Mouse (Mus musculus) heart, embryonic 14.5 days (tissue): ENCODE data around the gene 4930432K21Rik. TPM values are rescaled to one million over a fixed set of nuclear protein-coding genes. Genes with fewer than 3 reads are reported as not detected.

ENCODE experiments used
- ATAC-seq: fragments of 200-750 bp; cut with Nextera tagmentation; 2 replicates; pipeline ENCODE4 v1.8.0; 2017; ENCODE audit warnings: low read depth, moderate TSS enrichment; ENCODE audit not compliant: insufficient number of reproducible peaks, insufficient read depth, low FRiP score
- H3K27ac ChIP-seq, 2 experiments: fragments of 200-500 bp in 1 of 2; fragments of 300-500 bp in 1 of 2; sonication (generic) in 1 of 2; replicated peaks in 1 of 2; 2 replicates each; pipeline ENCODE4 v1.5.1; 2012 to 2014; ENCODE audit warnings: low read depth in 2 of 2, low read length in 2 of 2, control low read depth in 1 of 2, mild to moderate bottlenecking in 1 of 2, mixed read lengths in 1 of 2; ENCODE audit not compliant: control insufficient read depth in 1 of 2, insufficient read depth in 1 of 2
- H3K27me3 ChIP-seq: fragments of 300-500 bp; sonication (generic); 2 replicates; pipeline ENCODE4 v1.6.1; 2014; ENCODE audit warnings: mild to moderate bottlenecking, low read length, control low read depth; ENCODE audit not compliant: control insufficient read depth, insufficient read depth
- H3K36me3 ChIP-seq: fragments of 300-500 bp; sonication (generic); 2 replicates; pipeline ENCODE4 v1.6.1; 2014; ENCODE audit warnings: mild to moderate bottlenecking, control low read depth, low read length, mixed read lengths; ENCODE audit not compliant: control insufficient read depth, insufficient read depth
- H3K4me1 ChIP-seq, 2 experiments: fragments of 200-500 bp in 1 of 2; fragments of 300-500 bp in 1 of 2; sonication (generic) in 1 of 2; 2 replicates each; pipeline ENCODE4 v1.6.1; 2012 to 2014; ENCODE audit warnings: low read length in 2 of 2, control low read depth in 1 of 2, mixed read lengths in 1 of 2; ENCODE audit not compliant: control insufficient read depth in 2 of 2, insufficient read depth in 2 of 2
- H3K4me2 ChIP-seq: fragments of 300-500 bp; sonication (generic); 2 replicates; pipeline ENCODE4 v1.6.1; 2014; ENCODE audit warnings: mild to moderate bottlenecking, low read length
- H3K4me3 ChIP-seq, 2 experiments: fragments of 200-500 bp in 1 of 2; fragments of 300-500 bp in 1 of 2; sonication (generic) in 1 of 2; 2 replicates each; pipeline ENCODE4 v1.5.1; 2012 to 2014; ENCODE audit warnings: low read length in 2 of 2, mild to moderate bottlenecking in 2 of 2, control low read depth in 1 of 2, low read depth in 1 of 2, moderate library complexity in 1 of 2; ENCODE audit not compliant: control insufficient read depth in 1 of 2, insufficient read depth in 1 of 2
- H3K9ac ChIP-seq: fragments of 300-500 bp; sonication (generic); 2 replicates; pipeline ENCODE4 v1.6.1; 2014; ENCODE audit warnings: mild to moderate bottlenecking, low read length
- H3K9me3 ChIP-seq: fragments of 300-500 bp; sonication (generic); 2 replicates; pipeline ENCODE4 v1.6.1; 2016; ENCODE audit warnings: low read length, control low read depth; ENCODE audit not compliant: control insufficient read depth
- WGBS: fragments of 180-500 bp; shearing (Covaris S2); extraction: QIAGEN DNeasy Blood & Tissue Kit; methylation state at CpG from one replicate; pipeline ENCODE4 v1.1.7; 2014; 5-methylcytosine and 5-hydroxymethylcytosine counted together
- polyA plus RNA-seq: library from polyadenylated mRNA; unstranded; fragments of >200 nt; fragmentation: Nextera tagmentation; extraction: Ambion mirVana; gene quantifications from 2 replicates; pipeline ENCODE4 v1.2.1, GENCODE M21; 2014

4930432K21Rik gene
- polyA plus RNA-seq, result 0.43 and 0.63 TPM in 2 replicates

DNA sequence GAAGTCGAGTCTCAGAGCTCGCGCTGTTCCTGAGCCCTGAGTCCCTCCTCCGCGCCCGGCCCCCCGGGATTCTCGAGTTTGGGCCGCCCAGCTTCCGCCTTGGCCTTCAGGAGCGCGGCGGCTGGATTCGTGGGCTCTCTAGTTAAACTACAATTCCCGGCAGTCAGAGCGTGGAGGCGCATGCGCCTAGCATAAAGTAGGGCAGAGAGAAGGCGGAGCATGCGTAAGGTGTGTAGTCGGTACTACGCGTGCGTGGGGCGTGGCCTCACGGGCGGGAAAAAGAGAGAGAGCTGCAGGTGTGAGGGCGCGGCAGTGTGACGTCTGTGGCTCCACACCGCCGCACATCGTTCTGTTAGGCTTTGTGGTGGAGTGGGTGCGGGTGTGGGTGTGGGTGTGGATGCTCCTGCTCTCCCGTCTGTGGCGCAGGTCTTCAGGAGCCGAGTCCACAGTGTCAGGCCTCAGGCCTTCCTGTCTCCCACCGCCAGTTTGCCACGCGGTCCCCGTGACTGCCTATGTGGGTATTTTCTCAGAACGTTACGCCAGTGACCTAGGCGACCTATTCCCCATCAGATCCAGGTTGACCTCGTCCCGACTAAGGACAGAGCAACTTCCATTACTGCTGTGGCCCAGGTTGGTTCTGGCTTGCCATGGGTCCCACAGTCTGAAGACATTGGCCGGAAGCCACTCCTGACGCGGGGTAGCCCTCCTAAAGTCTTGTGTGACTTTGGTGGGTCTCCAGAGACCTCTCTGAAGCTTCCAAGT lies at the start of gene 4930432K21Rik, which contains the start of gene Cc2d1a:
Gene 4930432K21Rik, plus strand, starts transcription at position 257 of the 762 bp plus-strand sequence.
Gene Cc2d1a, minus strand, starts transcription at position 168 of the 762 bp plus-strand sequence.
- ATAC-seq, result peak; percentile 85
- H3K36me3 ChIP-seq, result peaks cover 23% of the 10 kb centered on the region
- peak within 1 kb of the TSS; percentile 85 for H3K4me2 ChIP-seq
- H3K4me3 ChIP-seq, result peak within 1 kb of the TSS; percentile 49 to 59
- peaks cover 8 to 14% of the 10 kb centered on the region in 2 experiments; a peak in 3 of 4 replicates for H3K4me1 ChIP-seq
- no peaks in the 10 kb centered on the region for H3K9me3 ChIP-seq
- no peaks in the 10 kb centered on the region for H3K27me3 ChIP-seq
- WGBS, result 15% methylated on average over 49 of the region's 49 CpGs
- peak within 1 kb of the TSS; percentile 75 for H3K9ac ChIP-seq
- no peak within 1 kb of the TSS for H3K27ac ChIP-seq

DNA sequence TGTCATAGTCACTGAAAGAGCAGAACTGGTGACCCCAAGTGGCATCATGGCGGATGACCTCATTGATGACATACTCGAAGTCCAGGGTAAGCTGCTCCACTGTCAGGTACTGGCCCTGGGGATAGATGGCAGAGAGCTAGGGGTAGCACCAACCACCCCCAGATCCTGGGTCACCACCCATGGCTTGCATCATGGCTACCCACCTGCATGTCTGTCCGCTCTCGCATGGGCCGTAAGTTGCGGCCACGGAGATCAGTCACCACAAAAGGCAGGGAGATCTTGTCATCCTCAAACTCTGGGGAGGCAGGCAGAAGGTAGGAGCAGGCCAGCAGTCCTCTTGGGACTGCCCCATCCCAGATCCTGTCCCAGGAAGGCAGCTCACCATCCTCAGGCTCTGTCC lies 49.4 kb upstream of the 4930432K21Rik start:
- Histone ChIP-seq H3K9ac (no peak overlapping the region), H3K27me3 (no peaks in the 10 kb centered on the region), H3K4me3 (no peak overlapping the region), H3K9me3 (no peaks in the 10 kb centered on the region), H3K4me1 (peaks cover 0 to 8% of the 10 kb centered on the region in 2 experiments; a peak in 2 of 4 replicates), H3K4me2 (no peak overlapping the region), H3K27ac (no peak overlapping the region), H3K36me3 (peaks cover 83% of the 10 kb centered on the region)
- ATAC-seq, result no peak
- 96% methylated on average over 7 of the region's 7 CpGs for WGBS

DNA sequence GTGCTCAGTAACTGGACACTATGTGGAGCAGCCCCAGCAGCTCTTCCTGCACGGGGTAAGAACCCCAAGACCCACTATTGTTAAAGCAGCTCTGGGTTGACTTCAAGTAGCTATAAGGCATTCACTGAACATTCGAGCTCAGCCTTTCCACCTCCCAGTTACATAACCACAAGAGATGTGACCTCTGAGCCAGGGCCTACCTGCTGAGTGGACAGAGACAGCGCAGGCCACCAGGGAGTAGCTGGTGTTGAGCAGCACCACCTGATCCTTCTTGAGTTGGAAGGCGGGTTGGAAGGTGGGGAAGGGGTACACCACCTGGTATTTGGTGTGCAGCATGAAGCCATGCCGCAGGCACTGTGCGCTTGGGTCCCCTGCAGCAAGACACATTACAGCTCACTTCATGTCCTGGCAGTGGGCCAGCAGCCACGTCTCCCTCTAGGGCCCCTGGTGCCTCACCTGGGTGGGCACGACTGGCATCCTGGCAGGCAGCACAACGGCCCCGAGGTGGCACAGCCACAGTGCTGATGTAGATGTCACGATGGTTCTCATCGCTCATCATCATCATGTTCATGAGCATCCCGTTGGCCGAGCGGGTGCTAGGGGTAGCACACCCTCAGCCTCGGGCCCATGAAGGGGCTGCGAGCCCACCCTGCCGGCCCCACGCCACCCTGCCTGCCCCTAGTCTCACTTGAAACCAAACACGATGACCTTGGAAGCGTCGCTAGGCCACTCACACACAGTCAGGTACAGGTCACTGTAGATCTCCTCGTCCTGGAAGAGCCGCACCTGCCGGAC lies 46.2 kb upstream of the 4930432K21Rik start:
- H3K27me3 ChIP-seq, result no peaks in the 10 kb centered on the region
- WGBS, result 90% methylated on average over 25 of the region's 25 CpGs
- no peak overlapping the region for H3K9ac ChIP-seq
- no peak for ATAC-seq
- H3K27ac ChIP-seq, result no peak overlapping the region
- H3K4me2 ChIP-seq, result no peak overlapping the region
- H3K36me3 ChIP-seq, result peaks cover 52% of the 10 kb centered on the region
- peaks cover 8 to 18% of the 10 kb centered on the region in 2 experiments for H3K4me1 ChIP-seq
- no peaks in the 10 kb centered on the region for H3K9me3 ChIP-seq
- no peak overlapping the region for H3K4me3 ChIP-seq

DNA sequence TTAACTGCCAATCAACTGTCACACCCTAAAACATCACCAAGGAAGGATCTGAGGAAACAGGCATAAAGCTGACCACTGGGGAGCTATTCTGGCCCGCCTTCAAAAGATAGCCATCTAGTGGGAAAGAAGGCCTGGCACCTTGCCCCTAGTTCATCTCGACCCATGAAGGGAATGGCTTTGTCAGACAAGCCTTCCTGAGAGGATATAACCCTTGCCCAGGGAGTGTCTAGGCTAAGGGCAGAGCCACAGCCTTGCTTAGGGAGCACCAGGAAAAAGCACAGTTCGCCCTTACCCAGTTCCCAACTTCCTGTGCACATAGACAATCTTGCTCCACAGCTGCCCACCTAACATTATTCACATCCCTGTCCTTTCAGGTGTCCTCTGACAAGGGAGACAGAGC lies 44.2 kb upstream of the 4930432K21Rik start:
- no peak for ATAC-seq
- peak overlapping the region; percentile 83 for H3K9ac ChIP-seq
- peaks cover 33% of the 10 kb centered on the region for H3K36me3 ChIP-seq
- H3K9me3 ChIP-seq, result no peaks in the 10 kb centered on the region
- H3K4me1 ChIP-seq, result peaks cover 8 to 18% of the 10 kb centered on the region in 2 experiments
- WGBS, result 47% methylated on average over 3 of the region's 3 CpGs
- H3K27me3 ChIP-seq, result no peaks in the 10 kb centered on the region
- H3K4me3 ChIP-seq, result peak overlapping the region; percentile 52 to 73
- peak overlapping the region in 1 of 2 experiments; percentile 83; a peak in 1 of 4 replicates for H3K27ac ChIP-seq
- H3K4me2 ChIP-seq, result peak overlapping the region; percentile 81

DNA sequence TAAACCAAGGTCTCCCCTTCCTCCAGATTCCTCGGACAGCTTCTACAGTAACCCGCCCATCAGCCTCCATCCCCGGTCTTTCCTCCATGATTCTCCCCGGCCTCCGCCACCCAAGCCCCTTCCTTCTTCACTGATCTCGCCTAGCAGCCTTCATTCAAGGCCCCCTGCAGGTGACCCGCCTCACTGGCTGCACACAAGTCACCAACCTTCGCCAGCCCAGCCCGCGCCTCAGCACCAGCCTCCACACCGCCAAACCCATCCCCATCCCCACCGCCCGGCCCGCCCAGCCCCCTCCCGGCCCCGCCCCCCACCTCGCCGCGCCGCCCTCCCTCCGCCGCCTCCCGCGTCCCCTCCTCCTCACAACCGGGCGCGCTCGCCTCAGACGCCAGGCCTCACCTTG lies 43.6 kb upstream of the 4930432K21Rik start:
- no peaks in the 10 kb centered on the region for H3K27me3 ChIP-seq
- under 1% methylated on average over 26 of the region's 29 CpGs for WGBS
- H3K4me2 ChIP-seq, result peak overlapping the region; percentile 81
- peak overlapping the region; percentile 83 for H3K9ac ChIP-seq
- H3K4me1 ChIP-seq, result peaks cover 8 to 18% of the 10 kb centered on the region in 2 experiments
- H3K9me3 ChIP-seq, result no peaks in the 10 kb centered on the region
- peak overlapping the region; percentile 52 to 73 for H3K4me3 ChIP-seq
- H3K27ac ChIP-seq, result peak overlapping the region in 1 of 2 experiments; percentile 83; a peak in 2 of 4 replicates
- peaks cover 27% of the 10 kb centered on the region for H3K36me3 ChIP-seq
- peak; percentile 70 for ATAC-seq

DNA sequence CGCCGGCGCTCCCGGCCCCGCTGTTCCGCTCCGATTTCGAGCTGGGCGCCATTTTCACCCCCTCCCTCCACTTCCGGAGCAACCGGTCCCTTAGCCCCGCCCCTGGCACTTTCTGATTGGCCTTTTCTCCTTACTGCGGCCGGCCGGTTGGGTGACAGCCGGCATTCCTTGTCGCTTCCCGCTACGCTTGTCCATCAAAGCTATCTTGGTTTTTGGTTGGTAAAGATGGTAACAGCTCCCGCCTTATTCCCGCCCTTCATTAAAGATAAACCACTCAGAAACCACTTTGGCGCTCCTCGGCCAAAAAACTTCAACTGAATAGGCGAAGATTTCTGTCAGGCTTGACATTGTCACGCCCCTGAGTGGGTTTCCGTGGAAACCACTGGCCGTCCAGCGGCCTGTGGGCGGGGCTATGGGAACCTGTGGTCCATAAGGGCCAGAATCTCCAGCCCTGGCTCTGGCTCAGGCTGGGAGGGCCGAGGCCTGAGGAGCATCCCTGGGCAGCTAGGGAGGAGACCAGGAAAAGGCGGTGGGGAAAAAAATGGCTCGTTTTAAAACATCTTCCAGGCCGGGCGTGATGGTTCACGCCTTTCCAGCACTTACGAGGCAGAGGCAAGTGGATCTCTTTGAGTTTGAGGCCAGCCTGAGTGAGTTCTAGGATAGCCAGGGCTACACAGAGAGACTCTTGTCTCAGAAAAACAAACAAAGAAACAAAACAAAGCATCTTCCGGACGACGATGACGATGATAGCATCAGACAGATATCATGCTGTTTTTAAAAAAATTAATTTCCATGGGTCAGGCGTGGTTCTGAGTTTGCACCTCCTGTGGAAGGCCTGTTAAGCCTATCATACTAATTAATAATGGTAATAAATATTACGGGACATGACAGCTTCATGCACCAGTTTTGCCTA lies 42.9 kb upstream of the 4930432K21Rik start, which contains the start of gene Dcaf15:
Gene Dcaf15, minus strand, starts transcription at position 72 of the 913 bp plus-strand sequence.
- Histone ChIP-seq H3K4me3 (peak within 1 kb of the TSS; percentile 52 to 73), H3K4me2 (peak within 1 kb of the TSS; percentile 81), H3K27me3 (no peaks in the 10 kb centered on the region), H3K4me1 (peaks cover 8 to 18% of the 10 kb centered on the region in 2 experiments), H3K9me3 (no peaks in the 10 kb centered on the region), H3K27ac (peak within 1 kb of the TSS; percentile 23 to 83; a peak in 3 of 4 replicates), H3K36me3 (peaks cover 22% of the 10 kb centered on the region), H3K9ac (peak within 1 kb of the TSS; percentile 83)
- ATAC-seq, result peak; percentile 96
- 8% methylated on average over 41 of the region's 42 CpGs for WGBS
